Mouse (Mus musculus): ENCODE measurements around the gene Ccdc121.
"Not testable (repeated sequence)": the region's sequence is repeated elsewhere in the genome, so short reads cannot be mapped to it uniquely, and the experiment has no call there.

The Ccdc121 gene

DNA sequence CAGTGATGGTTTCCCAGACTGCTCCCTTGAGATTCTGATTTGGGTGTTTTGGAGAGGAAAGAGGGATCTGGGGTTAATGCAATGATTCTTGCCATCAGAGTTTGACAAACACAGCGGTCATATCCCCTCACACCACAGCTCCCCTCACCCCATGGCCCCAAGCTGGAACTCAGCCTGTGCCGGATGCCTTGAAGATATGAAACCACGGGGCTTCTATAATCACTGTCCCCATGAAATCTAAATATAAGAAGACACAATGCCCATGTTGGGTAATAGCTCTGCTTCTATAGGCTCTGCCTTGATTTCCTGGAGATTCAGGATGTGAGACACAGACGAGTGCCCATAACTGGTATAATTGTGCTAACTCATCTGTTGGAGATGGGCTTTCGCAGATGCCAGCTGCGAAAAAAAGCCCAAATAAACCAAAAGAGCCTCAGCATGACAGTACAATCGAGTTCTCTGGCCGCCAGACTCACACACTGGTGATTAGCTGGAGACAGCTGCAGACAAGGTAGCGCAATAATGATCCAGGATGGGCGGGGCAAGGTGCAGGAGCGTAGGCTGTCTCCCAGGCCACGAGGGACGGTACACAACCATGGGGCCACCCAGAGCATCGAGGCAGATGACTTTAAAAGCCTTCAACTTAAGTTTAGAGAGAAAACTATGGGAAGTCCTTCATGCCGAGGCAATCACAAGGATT is 1.3 kb upstream of the Ccdc121 start:
- DNase-seq (ENCODE audit: low spot score) = no peak

DNA sequence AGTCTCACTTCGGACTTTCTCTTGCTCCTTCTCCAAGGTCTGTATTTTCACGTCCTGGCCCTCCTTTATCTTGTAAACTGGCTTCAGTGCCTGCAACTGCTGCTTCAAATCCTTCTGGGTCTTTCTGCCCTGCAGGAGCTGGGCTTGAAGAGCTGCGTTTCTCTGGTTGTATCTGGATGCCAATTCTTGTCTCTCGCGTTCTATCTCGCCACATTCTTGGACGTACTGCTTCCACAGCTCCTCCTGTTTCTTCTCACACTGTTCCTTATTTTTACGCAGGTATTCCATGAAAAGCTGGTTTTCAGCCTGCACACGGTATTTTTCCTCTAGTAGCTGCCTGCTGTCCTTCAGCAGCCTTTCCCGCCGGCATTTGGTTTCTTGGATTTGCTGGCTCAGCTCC is 396 bp downstream of the Ccdc121 start:
- DNase-seq (ENCODE audit: low spot score) = not testable (repeated sequence)

DNA sequence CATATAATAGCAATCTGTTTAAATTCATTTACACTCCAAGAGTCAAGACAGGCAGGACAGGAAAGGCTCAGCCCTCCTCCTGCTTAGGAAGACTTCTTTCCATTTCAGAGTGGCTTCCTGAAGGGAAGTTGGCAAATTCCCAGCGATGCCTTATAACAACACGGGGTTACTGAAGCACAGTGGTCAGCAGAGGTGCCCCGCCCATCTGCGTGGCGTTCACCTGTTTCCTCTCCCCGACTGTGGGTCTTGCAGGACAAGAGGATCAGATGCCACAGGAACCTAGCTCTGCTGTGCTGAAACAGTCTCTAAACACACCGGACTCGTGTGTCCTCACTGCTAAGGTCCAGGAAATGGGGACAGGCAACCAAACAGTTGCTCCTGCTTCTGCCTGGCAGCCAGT is 5.9 kb downstream of the Ccdc121 start:
- no peak for DNase-seq (ENCODE audit: low spot score)

DNA sequence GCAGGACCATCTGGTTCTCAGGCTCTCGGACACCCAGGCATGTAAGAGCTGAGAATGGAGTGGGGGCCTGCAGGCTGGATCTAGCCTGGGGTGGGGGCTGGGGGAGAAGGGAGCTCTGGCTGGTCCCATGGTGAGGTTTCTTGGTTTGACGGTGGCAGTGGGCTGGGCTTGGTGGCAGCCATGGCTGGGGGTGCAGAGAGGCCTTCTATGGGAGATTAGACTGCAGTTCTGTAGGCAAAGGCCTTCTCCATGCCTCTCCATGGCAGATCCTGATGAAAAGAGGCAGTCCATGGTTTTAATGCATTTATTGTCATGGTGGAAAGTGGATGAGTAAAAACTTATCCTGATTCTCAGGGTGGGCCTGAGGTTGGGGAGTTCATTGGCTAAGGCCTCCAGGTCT is 7.8 kb downstream of the Ccdc121 start:
- no peak for DNase-seq (ENCODE audit: low spot score)

DNA sequence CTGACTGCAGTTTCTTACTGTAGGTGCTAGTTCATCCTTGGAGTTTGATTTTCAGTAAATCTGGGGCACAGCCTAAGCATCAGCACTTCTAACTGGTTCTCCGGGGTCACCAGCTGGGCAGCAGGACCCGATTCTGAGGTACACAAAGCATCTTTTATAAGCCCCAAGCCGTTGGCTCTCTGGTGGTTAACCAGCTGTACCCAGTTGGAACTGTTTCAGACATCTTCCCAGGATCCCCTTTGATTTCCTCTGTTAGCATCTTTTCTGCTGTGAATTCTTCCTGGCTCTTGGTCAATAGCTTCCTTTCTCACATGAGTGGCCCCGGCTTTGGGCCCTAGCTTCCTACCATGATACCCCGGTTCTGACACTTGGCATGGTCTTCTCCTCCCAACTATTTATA is 26.6 kb downstream of the Ccdc121 start:
- DNase-seq (ENCODE audit: low spot score) = no peak

DNA sequence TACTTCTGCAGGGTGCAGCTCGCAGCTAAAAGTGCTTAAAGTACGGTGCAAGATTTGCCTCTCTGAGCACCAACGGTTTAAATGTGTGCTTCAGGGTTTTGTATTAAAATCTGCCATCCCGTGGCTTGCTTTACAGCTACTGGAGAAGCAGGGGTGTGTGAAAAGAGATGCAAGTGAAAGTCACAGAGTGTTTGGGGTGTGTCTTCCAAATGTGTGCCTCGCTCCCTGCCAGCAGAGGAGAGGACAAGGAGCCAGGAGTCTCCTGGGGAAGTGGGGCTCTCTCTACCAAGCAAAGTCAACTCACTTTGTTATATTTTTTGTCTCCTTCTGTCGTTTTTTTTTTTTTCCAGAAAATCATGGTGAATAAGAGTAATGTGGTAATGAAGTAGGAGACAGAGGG is 34.7 kb downstream of the Ccdc121 start:
- no peak for DNase-seq (ENCODE audit: low spot score)

DNA sequence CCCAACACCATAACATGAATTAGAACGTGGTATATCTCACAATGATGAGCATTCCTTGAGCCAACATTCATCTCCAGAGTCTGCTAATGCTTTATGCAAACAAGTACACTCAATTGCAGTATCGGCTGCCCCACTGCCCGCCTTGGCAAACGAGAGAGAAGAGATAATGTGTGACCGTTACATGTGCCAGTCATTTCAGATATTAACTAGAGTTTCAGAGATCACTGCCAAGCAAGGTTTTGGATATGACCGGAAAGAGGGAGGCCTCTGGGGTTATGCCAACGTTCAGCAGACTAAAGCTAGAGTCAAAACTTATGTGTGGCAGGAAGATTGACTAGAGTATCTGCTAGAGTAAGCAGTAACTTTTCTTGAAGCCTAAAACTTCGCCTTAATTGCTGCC is 35.1 kb downstream of the Ccdc121 start:
- DNase-seq (ENCODE audit: low spot score) = no peak

DNA sequence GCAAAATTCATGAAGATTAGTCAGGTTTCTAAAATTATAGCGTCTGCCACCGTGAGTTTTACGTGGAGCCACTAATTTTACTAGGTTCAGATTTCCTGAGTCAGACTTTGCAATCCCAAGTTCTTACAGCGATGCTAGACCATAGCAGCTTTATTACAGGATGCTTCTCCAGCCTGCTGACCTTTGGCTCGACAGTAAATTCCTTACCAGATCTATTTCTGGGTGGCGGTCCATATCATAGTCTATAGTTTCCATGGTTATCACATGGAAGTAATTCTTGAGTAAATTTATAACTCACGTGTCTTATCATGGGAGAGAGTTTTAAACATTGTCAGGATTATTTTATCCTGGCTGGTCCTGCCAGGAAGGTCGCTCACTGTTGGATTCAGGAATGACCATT is 41.8 kb downstream of the Ccdc121 start:
- DNase-seq (ENCODE audit: low spot score) = no peak

DNA sequence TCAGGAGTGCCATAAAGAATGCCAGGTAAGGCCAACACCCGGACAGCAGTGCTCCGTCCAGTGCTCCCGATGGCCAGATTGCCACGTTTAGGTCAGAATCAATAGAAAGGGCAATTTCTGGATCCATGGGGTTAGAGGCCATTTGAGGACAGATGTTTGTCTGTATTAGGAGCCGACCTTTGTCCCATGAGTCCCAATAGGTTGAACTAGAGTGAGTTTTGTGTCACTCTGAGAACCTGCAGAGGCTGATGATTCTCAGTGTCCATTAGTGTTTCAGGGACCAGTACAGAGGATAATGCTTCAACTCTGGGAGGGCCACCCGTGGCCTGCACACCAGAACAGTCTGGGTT is 44.0 kb downstream of the Ccdc121 start:
- DNase-seq (ENCODE audit: low spot score) = no peak

DNA sequence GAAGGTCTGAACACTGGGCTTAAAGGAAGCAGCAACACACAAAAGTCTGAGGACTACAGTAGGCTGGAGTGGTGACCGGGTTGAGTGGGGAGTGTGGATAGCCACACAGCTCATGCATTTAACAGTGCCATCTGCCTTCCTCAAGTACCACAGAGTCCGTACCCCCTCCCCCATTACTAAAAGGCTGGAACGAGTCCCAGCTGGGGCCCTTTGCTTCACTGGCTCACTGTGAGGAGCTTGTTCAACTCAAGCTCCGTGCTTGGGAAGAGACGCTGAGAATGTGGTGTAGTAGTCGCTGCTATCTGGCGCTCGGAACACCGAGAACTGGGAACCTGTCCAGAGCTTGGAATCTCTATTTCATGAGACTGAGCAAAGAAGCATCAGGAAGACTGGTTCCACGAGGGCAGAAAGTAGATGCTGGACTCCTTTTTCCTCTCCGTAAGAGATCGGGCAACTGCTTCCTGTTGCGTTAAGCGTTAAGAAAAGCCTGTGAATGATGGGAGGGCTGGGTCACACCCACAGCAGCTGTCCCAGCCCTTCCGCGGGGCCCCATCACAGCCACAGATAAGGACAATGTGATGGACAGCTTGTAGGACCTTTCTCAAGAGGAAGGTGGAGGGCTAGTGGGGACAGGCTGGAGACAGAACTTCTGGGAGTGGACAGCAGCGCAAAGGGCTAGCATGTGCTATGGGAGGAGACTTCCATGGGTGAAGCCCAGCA is 44.5 kb downstream of the Ccdc121 start:
- no peak for DNase-seq (ENCODE audit: low spot score)

DNA sequence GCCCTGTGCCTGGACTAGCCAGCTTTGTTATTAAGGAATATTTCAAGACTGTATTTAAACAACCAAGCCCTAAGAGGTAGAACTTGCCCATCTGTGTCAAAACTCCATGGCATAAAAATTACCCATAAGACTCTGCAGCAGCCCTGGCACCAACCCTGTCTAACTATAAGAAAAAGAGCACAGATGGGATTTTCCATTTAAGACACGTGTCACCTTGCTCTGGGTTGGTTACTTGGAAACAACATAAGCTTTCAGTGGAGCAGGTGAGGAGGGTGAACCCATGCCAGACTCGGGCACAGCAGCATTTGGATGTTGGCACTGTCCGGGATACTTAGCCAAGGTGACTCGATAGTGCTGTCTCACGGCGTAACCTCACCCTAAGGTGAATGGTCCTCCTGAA is 45.2 kb downstream of the Ccdc121 start:
- no peak for DNase-seq (ENCODE audit: low spot score)

DNA sequence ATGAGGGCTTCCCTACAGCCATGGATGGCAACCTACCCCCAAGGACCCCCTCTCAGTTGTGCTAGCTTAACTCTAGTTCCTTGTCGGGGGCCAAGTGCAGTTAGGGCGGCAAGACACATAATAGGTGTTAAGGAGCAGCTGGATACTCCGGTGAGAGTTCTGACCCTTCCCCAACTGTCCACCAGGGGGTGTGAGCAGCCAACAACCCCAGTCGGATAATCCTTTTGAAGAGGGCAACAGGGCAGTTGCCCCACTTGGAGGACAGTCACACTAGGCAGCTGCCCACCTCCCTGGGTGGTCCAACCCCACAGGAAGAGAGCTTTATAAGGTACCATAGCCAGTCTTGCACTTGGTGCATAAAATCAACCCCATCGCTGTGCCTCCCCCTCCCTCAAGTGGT is 46.2 kb downstream of the Ccdc121 start:
- no peak for DNase-seq (ENCODE audit: low spot score)

DNA sequence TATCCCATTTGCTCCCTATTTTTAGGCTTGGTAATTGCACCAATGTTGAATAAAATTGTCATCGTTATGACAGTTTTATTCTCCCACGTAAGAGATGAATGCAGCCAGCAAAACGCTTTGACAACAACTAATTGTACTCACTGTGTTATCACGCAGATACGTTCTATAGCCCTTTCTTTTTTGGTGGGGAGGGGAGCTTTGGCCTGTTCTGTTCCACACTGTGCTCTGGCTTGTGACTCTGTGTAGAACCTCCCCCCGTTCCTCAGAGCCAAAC is 48.4 kb downstream of the Ccdc121 start:
- DNase-seq (ENCODE audit: low spot score) = no peak

DNA sequence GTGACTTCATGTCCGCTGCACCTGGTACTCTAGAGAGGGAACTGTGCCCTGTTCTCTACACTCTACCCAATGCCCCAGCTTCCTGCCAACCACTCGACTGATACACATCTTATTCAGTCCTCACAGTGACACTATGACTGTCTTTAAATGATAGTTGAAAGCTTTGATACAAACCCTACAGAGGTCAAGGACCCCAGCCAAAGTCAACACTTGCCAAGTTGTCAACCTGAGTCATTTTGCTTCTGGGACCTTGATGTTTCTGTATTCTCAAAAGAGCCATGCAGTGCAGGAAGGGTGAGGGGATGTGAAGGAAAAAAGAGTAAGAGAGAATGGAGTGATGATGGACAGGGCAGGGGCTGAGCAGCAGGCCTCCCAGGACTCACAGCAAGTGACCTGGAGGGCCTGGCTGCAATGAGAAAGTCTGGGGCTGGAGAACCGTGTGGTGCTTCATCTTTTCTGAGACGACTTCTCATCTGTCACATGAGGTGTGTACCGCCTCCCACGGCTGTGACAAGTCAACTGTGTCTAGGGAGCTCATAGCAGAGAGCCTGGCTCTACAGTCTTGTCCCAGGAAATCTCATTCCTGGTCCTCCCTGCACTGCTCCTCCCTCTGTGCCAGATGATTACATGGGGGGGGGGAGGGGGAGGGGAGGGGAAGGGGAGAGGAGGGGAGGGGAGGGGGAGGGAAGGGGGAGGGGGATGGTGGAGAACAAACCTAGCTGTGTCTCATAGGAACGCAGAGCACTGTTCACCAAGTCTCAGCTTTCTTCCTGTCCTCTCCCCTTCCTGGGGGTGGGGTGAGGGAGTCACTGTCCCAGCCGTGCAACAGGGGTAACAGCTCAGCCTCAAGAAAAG is 49.0 kb downstream of the Ccdc121 start:
- no peak for DNase-seq (ENCODE audit: low spot score)

DNA sequence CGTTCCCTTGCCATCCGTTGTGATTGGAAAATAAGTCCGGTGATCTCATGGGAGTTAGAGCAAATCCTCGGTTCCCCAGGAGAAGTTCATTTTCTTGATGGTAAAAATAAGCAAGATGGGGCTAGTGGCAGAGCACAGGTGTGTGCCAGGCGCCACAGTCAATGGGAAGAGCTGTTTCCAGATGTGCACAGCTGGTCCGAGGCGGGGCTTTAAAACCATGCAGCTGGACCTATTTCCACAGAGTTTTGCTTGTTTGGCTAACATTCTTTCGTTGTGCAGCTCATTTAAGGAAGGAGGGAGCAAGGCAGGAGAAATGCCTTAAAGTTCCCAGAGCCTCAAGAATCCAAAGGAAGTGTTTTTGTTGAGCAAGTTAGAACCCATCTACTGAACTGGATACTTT is 49.8 kb downstream of the Ccdc121 start:
- DNase-seq (ENCODE audit: low spot score) = no peak

DNA sequence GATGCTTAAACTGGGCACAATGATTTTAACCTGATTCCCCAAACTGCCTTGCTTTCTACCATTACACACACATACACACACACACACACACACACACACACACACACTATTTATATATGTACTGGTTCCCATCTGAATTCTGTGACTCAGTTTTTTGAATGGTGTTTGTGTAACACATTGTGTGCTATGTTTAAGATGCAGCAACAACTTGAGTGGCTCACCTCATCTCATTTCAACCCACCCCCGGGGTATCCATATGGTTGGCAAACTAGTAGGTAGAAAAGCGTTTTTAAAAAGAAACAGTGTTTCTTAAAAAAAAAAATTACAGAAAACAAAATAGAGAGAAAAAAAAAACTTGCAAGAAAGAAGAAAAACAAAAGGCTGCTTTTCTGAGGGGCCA is 51.0 kb downstream of the Ccdc121 start:
- DNase-seq (ENCODE audit: low spot score) = no peak

All from left cerebral cortex, adult 11 months (tissue).